Mouse (Mus musculus) heart, embryonic 14.5 days (tissue): ENCODE measurements around the gene Spata17. TPM values are rescaled to one million over a fixed set of nuclear protein-coding genes. Genes with fewer than 3 reads are reported as not detected.

Experiments used
- ATAC-seq: fragments of 200-750 bp; cut with Nextera tagmentation; 2 replicates; pipeline ENCODE4 v1.8.0; 2017; ENCODE audit warnings: low read depth, moderate TSS enrichment; ENCODE audit not compliant: insufficient number of reproducible peaks, insufficient read depth, low FRiP score
- H3K27ac ChIP-seq, 2 experiments: fragments of 200-500 bp in 1 of 2; fragments of 300-500 bp in 1 of 2; sonication (generic) in 1 of 2; replicated peaks in 1 of 2; 2 replicates each; pipeline ENCODE4 v1.5.1; 2012 to 2014; ENCODE audit warnings: low read depth in 2 of 2, low read length in 2 of 2, control low read depth in 1 of 2, mild to moderate bottlenecking in 1 of 2, mixed read lengths in 1 of 2; ENCODE audit not compliant: control insufficient read depth in 1 of 2, insufficient read depth in 1 of 2
- H3K27me3 ChIP-seq: fragments of 300-500 bp; sonication (generic); 2 replicates; pipeline ENCODE4 v1.6.1; 2014; ENCODE audit warnings: mild to moderate bottlenecking, low read length, control low read depth; ENCODE audit not compliant: control insufficient read depth, insufficient read depth
- H3K36me3 ChIP-seq: fragments of 300-500 bp; sonication (generic); 2 replicates; pipeline ENCODE4 v1.6.1; 2014; ENCODE audit warnings: mild to moderate bottlenecking, control low read depth, low read length, mixed read lengths; ENCODE audit not compliant: control insufficient read depth, insufficient read depth
- H3K4me1 ChIP-seq, 2 experiments: fragments of 200-500 bp in 1 of 2; fragments of 300-500 bp in 1 of 2; sonication (generic) in 1 of 2; 2 replicates each; pipeline ENCODE4 v1.6.1; 2012 to 2014; ENCODE audit warnings: low read length in 2 of 2, control low read depth in 1 of 2, mixed read lengths in 1 of 2; ENCODE audit not compliant: control insufficient read depth in 2 of 2, insufficient read depth in 2 of 2
- H3K4me2 ChIP-seq: fragments of 300-500 bp; sonication (generic); 2 replicates; pipeline ENCODE4 v1.6.1; 2014; ENCODE audit warnings: mild to moderate bottlenecking, low read length
- H3K4me3 ChIP-seq, 2 experiments: fragments of 200-500 bp in 1 of 2; fragments of 300-500 bp in 1 of 2; sonication (generic) in 1 of 2; 2 replicates each; pipeline ENCODE4 v1.5.1; 2012 to 2014; ENCODE audit warnings: low read length in 2 of 2, mild to moderate bottlenecking in 2 of 2, control low read depth in 1 of 2, low read depth in 1 of 2, moderate library complexity in 1 of 2; ENCODE audit not compliant: control insufficient read depth in 1 of 2, insufficient read depth in 1 of 2
- H3K9ac ChIP-seq: fragments of 300-500 bp; sonication (generic); 2 replicates; pipeline ENCODE4 v1.6.1; 2014; ENCODE audit warnings: mild to moderate bottlenecking, low read length
- H3K9me3 ChIP-seq: fragments of 300-500 bp; sonication (generic); 2 replicates; pipeline ENCODE4 v1.6.1; 2016; ENCODE audit warnings: low read length, control low read depth; ENCODE audit not compliant: control insufficient read depth
- WGBS: fragments of 180-500 bp; shearing (Covaris S2); extraction: QIAGEN DNeasy Blood & Tissue Kit; methylation state at CpG from one replicate; pipeline ENCODE4 v1.1.7; 2014; 5-methylcytosine and 5-hydroxymethylcytosine counted together
- polyA plus RNA-seq: library from polyadenylated mRNA; unstranded; fragments of >200 nt; fragmentation: Nextera tagmentation; extraction: Ambion mirVana; gene quantifications from 2 replicates; pipeline ENCODE4 v1.2.1, GENCODE M21; 2014

The Spata17 gene
- polyA plus RNA-seq, 1 experiment from 2014 or later: 0.27 TPM

DNA sequence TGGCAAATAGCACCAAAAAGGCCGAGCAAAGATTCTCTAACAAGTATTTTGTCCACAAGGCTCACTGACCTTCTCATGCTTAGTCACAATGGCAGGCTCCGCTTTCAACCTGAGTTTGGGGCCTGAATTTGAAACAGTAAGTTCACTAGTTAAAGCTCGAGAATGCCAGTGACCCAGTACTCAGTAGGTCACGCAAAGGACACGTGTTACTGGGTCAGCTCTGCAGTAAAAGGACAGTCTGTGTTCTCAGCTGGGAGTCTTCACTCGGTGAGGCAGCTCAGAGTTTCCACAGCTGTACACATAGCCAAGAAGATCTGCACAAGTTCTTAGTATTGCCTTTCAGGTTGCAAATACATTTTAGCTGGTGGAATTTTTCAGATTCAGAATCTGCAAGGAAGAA, 21.0 kb upstream of the Spata17 start:
- Histone ChIP-seq H3K4me1 (peaks cover 3 to 7% of the 10 kb centered on the region in 2 experiments), H3K9me3 (no peaks in the 10 kb centered on the region), H3K4me3 (no peak overlapping the region), H3K9ac (no peak overlapping the region), H3K27ac (peak overlapping the region in 1 of 2 experiments; percentile 44; a peak in 1 of 4 replicates), H3K27me3 (no peaks in the 10 kb centered on the region), H3K36me3 (peaks cover 22% of the 10 kb centered on the region), H3K4me2 (no peak overlapping the region)
- WGBS: 67% methylated on average over 6 of the region's 6 CpGs
- ATAC-seq: no peak

GRCm38 (mm10) chr1:187235161-187235560, 19.9 kb upstream of the Spata17 start:
- 95% methylated on average over 3 of the region's 3 CpGs for WGBS
- no peaks in the 10 kb centered on the region for H3K9me3 ChIP-seq
- no peak overlapping the region for H3K9ac ChIP-seq
- no peak for ATAC-seq
- no peak overlapping the region for H3K4me3 ChIP-seq
- H3K4me1 ChIP-seq: peaks cover 3 to 7% of the 10 kb centered on the region in 2 experiments
- H3K4me2 ChIP-seq: no peak overlapping the region
- peaks cover 29% of the 10 kb centered on the region for H3K36me3 ChIP-seq
- H3K27me3 ChIP-seq: no peaks in the 10 kb centered on the region
- H3K27ac ChIP-seq: no peak overlapping the region

- no peak overlapping the region for H3K9ac ChIP-seq
- no peak for ATAC-seq
- H3K4me1 ChIP-seq: peaks cover 3 to 15% of the 10 kb centered on the region in 2 experiments
- H3K4me2 ChIP-seq: no peak overlapping the region
- H3K9me3 ChIP-seq: no peaks in the 10 kb centered on the region
- 72% methylated on average over 7 of the region's 7 CpGs for WGBS
- no peaks in the 10 kb centered on the region for H3K27me3 ChIP-seq
- H3K36me3 ChIP-seq: peaks cover 38% of the 10 kb centered on the region
- no peak overlapping the region for H3K27ac ChIP-seq
- no peak overlapping the region for H3K4me3 ChIP-seq
Observed at GRCm38 (mm10) chr1:187232996-187233615, 17.8 kb upstream of the Spata17 start.

GRCm38 (mm10) chr1:187232196-187232955, 17.1 kb upstream of the Spata17 start:
- H3K9me3 ChIP-seq: no peaks in the 10 kb centered on the region
- WGBS: 89% methylated on average over 14 of the region's 14 CpGs
- H3K9ac ChIP-seq: no peak overlapping the region
- peaks cover 42% of the 10 kb centered on the region for H3K36me3 ChIP-seq
- no peak overlapping the region for H3K27ac ChIP-seq
- no peak overlapping the region for H3K4me2 ChIP-seq
- peaks cover 3 to 22% of the 10 kb centered on the region in 2 experiments for H3K4me1 ChIP-seq
- no peak for ATAC-seq
- no peak overlapping the region for H3K4me3 ChIP-seq
- no peaks in the 10 kb centered on the region for H3K27me3 ChIP-seq

DNA sequence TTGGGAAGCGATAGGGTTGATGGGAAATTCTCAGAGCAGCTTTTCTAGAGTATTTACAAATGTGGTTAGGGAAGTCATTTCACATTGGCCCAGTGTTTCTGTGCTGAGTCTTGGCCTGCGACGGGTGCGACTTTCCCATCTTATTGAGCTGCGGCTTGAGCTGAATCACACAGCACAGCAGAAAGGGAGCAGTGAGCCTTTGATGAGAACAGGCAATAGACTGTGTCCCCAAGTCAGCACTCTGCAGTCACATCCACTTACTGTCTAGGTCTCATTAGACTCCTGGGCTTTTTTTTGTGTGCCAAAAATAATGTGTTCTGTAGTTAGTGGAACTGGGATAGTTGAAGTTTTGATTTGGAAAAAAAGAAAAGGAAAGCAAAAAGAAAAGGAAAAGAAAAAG, 15.0 kb upstream of the Spata17 start:
- no peak overlapping the region for H3K27ac ChIP-seq
- no peaks in the 10 kb centered on the region for H3K9me3 ChIP-seq
- ATAC-seq: no peak
- H3K4me2 ChIP-seq: no peak overlapping the region
- no peaks in the 10 kb centered on the region for H3K27me3 ChIP-seq
- H3K4me3 ChIP-seq: no peak overlapping the region
- peaks cover 49% of the 10 kb centered on the region for H3K36me3 ChIP-seq
- 89% methylated on average over 5 of the region's 5 CpGs for WGBS
- H3K9ac ChIP-seq: no peak overlapping the region
- peaks cover 4 to 22% of the 10 kb centered on the region in 2 experiments for H3K4me1 ChIP-seq

DNA sequence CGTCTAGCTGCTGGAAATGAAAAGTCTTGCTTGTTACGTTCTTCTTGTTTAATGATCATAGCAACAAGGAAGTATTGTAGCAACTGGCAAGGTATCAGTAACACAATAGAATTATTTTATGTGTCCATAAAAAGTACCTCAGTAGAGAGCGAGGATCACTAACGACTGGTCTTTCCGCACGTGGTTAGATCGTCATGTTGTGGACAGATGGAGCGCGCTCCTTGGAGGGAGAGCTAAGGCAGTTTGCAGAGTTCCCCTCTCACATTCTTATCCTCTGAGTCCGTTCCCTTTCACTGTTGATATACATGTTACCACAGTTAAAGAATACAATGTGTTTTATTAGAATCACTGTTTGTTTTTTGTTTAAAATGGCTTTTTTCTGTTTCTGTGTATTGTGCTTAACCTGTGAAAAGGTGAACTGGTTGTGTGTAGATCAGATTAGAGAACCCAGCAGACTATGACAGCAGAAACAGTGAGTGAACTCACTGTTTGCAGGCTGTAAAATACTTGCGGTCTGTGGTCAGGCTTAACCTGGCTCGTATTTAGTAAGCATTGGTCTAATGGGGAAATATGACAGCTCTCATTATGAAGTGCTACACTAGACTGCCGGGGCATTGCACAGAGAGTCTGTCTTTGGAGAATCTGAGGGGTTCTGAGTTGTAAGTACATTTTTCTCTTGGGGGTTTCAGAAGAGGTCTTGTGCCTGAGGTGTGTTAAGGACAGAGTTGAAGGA, 13.3 kb upstream of the Spata17 start:
- Histone ChIP-seq H3K9me3 (no peaks in the 10 kb centered on the region), H3K4me2 (no peak overlapping the region), H3K4me3 (no peak overlapping the region), H3K27me3 (no peaks in the 10 kb centered on the region), H3K9ac (no peak overlapping the region), H3K4me1 (peaks cover 4 to 22% of the 10 kb centered on the region in 2 experiments), H3K36me3 (peaks cover 40% of the 10 kb centered on the region), H3K27ac (no peak overlapping the region)
- WGBS: 77% methylated on average over 13 of the region's 13 CpGs
- ATAC-seq: no peak

DNA sequence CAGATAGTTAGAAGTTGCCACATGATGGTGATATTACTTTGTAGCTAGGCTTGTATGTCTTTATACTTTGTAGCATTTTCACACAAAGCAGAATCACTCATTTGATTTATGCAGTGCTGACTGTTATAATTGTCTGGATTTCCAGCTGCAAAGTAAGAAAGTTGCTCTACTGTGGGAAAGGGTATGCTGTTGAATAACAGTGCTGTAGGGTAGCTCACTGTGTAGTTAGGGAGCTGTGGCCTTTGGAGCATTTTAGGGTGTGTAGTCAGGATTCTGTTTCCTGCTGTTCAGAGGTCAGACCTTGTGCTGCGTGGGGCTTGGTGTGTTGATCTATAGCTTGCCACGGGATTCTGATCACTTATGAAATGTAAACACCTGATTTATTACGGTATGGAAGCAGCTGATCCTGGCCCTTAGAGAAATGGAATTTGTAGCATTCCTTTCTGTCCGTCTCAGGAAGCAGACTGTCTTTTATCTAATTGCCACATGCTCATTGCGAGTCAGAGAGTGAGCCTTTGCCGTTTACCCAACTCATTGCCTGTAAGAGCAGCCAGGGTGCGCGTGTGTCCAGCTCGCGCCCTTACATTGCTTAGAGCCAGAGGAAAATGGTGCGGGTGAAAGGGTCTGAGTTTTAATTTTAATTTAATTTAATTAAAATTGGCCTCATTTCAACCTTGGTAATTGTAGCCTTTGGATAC, 11.2 kb upstream of the Spata17 start:
- H3K27ac ChIP-seq: peak overlapping the region; percentile 15 to 74
- H3K9ac ChIP-seq: no peak overlapping the region
- H3K4me1 ChIP-seq: peaks cover 4 to 22% of the 10 kb centered on the region in 2 experiments
- no peak overlapping the region for H3K4me2 ChIP-seq
- H3K36me3 ChIP-seq: peaks cover 29% of the 10 kb centered on the region
- H3K4me3 ChIP-seq: no peak overlapping the region
- H3K27me3 ChIP-seq: no peaks in the 10 kb centered on the region
- H3K9me3 ChIP-seq: no peaks in the 10 kb centered on the region
- ATAC-seq: 0 out of 2 replicates have a peak, but pooled peaks have one; percentile 47
- WGBS: 31% methylated on average over 11 of the region's 11 CpGs
